Mouse (Mus musculus) kidney, adult 18-20 months (tissue): ENCODE measurements around the gene Gopc.
"Not testable (repeated sequence)": the region's sequence is repeated elsewhere in the genome, so short reads cannot be mapped to it uniquely, and the experiment has no call there.

Experiments used
- DNase-seq: peaks from one replicate; pipeline ENCODE4 v3.0.0; 2021

Gene Gopc

GRCm38 (mm10) chr10:52384823-52385610 lies 3.1 kb upstream of the Gopc start:
- DNase-seq = peak; percentile 54

GRCm38 (mm10) chr10:52383522-52383921 lies 1.6 kb upstream of the Gopc start:
- no peak for DNase-seq

- no peak for DNase-seq
Observed at GRCm38 (mm10) chr10:52383022-52383421, 1.1 kb upstream of the Gopc start.

GRCm38 (mm10) chr10:52381321-52381801 lies 563 bp downstream of the Gopc start:
- DNase-seq = no peak

DNA sequence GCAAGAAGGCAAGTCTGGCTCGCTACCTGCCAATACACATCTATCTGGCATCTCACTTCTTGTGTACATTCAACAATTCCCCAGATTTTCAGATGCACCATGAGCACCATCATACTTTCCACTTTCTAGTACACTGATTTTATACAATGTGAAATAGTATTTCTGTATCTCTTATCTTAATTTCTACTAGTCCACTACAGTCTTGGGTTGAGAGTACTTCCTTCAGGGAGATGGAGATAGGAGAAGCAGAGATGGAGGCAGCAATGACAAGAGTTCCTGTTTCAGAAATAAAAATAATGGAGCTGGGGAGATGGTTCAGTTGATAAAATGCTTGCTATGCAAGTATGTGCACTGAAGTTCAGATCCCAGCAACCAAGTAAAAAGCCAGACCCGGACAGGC lies 4.1 kb downstream of the Gopc start:
- DNase-seq = no peak

GRCm38 (mm10) chr10:52376422-52376821 lies 5.5 kb downstream of the Gopc start:
- DNase-seq = no peak

DNA sequence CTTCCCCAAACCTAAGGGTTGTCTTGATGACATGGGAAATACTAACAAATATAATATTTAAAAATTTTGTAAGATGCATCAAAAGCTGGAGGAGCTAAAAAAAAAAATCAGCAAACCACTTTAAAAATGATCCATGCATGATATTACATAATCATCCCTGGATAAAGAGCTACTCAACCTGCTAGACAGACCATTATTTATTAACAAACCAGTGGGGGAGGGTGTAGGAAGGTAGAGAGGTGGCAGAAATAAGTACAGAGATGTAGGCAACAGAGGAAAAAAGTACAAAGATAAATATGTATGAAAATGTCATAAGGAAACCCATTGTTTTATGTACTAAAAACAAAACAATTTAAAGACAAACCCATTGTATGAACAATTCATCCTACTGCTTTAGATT lies 7.3 kb downstream of the Gopc start:
- DNase-seq = no peak

DNA sequence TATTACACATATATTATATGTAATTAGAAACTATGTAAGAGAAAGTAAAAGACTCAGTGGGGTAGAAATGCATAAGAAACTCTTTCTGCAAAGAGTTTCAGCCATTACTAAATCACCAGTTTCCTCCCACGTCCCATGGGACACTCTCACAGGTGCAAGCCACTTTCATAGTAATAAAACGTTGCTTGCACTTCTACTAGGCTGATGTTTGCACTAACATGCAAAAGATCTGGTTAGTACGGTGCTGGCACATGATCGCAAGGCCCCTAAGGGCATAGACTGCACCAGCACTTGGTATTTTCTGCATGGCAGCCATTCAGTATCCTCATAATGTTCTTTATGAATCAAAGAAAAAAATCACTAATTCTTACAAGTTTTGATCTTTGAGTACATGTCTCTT lies 8.1 kb downstream of the Gopc start:
- DNase-seq = no peak

- DNase-seq = no peak
Observed at GRCm38 (mm10) chr10:52368376-52368775, 13.5 kb downstream of the Gopc start.

DNA sequence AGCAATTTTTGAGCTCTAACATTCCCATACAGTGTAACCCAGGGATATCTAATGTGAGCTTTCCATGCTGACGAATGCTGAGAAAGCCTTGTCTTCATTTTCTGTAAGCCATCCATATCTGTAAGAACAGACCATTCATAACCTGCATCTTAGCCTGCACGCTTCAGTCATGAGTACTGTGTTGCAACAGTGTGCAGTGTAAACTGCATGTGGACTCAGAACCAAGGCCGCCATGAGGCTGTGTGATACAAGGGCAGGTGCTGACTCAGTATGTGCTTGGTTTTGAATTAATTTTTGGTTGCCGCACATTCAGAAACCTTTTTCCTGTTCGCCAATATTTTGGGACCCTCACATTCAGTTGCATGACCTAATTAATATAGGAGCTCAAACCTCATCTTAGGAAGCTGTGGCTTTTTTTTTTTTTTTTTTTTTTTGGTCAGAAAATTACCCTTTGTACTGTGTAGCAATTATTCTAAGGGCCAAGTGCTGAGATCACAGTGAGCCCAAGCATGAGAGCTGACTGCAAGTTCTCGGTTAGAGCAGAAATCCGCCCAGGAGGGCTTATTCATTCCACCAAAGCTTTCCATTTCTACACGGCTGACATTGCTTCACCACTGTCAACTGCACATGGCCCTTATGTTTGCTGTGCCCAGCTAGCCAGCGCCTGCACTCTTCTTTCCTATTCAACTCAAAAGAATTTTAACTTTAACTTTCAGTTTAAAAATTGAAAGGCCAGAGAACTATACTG lies 20.9 kb downstream of the Gopc start:
- DNase-seq = no peak

DNA sequence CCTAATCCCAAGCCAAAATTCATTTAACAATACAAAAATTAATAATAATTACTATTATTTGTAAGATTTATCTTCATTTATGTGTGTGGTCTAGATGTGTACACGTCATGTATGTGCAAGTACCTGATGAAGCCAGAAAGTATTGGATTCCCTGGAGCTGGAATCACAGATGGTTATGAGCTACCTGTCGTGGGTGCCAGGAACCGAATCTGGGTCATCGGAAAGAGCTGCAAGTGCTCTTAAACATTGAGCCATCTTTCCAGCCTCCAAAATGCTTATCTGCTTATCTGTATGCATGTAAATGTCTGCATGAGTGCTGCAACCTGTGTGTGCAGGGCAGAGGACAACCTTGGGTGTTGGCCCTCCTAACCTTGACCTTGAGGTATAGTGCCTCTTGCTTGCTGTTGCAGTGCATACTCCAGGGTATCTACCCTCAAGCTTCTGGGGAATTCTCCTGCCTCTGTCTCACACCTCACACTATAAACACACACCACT lies 21.6 kb downstream of the Gopc start:
- no peak for DNase-seq

GRCm38 (mm10) chr10:52358467-52358866 lies 23.5 kb downstream of the Gopc start, which contains the start of gene Gm26741:
Gene Gm26741, plus strand, starts transcription at chr10:52358767.
- DNase-seq = no peak

GRCm38 (mm10) chr10:52353184-52353583 lies 28.7 kb downstream of the Gopc start:
- DNase-seq = no peak

- not testable (repeated sequence) for DNase-seq
Observed at GRCm38 (mm10) chr10:52343324-52343723, 38.6 kb downstream of the Gopc start.

DNA sequence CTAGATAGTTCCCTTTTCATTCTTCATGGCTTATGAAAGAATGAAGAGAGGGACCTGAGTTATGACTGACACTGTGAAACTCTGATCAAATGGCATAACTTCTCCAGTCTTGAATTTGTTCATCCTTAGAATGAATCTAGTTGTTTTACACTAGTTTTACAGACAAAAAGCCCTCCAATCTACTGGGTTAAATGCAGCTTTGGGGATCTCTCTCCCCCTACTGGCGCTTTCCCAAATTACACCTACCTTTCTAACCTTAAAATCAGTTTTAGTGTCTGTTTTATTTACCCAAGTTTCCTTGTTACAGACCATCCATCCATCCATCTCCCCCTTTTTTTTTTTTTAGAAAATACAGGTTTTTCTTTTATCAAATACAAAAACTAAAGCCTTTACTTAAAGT lies 50.9 kb downstream of the Gopc start:
- DNase-seq = peak; percentile 17

DNA sequence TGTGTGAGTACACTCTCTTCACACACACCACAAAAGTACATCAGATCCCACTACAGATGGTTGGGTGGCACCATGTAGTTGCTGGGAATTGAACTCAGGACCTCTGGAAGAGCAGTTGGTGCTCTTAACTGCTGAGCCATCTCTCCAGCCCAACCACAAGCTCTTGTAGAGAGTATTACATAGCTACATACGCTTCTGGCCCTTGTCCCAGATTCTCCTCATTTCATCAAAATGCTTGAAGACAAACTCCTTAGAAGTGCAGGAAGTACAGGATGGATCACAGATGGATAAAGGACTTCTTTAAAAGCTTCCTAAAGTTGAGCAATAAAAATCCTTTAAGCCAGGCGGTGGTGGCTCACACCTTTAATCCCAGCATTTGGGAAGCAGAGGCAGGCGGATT lies 60.0 kb downstream of the Gopc start:
- no peak for DNase-seq

GRCm38 (mm10) chr10:52319506-52320286 lies 62.2 kb downstream of the Gopc start:
- no peak for DNase-seq

- peak; percentile 55 for DNase-seq
Observed at GRCm38 (mm10) chr10:52309196-52309595, 72.7 kb downstream of the Gopc start.

DNA sequence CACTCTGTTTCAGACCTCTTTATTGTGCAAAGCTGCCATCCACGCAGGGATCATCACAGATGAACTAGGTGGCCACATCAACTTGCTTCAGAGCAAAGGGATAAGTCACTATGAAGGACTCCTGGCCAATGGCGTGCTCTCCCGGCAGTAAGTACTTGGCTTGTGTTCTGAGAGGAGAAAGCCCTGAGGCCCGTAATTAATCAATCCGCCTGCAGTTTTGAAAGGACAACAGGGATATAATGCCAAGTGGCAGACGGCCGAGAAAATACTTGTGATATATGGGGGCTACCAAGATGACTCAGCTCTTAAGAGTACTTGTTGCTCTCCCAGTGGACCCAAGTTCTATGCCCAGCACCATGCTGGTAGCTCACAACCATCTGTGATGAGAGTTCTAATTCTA lies 77.3 kb downstream of the Gopc start:
- DNase-seq = peak; percentile 17

DNA sequence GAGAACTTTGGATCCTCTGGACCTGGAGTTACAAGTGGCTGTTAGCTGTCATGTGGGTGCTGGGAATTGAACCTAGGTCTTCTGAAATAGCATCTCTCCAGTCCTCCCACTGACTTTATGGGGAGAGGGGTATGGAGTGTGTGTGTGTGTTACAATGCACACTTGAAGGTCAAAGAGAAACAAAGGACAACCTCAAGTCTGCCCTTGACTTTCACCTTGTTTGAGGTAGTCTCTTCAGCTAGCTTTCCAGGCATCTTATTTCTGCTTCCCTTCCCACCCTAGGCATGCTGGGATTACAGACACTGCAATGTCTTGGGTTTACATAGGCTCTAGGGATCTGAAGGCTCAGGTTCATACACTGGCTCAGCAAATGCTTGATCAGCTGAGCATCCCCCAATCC lies 79.7 kb downstream of the Gopc start:
- no peak for DNase-seq

- DNase-seq = no peak
Observed at GRCm38 (mm10) chr10:52301766-52302165, 80.2 kb downstream of the Gopc start.

DNA sequence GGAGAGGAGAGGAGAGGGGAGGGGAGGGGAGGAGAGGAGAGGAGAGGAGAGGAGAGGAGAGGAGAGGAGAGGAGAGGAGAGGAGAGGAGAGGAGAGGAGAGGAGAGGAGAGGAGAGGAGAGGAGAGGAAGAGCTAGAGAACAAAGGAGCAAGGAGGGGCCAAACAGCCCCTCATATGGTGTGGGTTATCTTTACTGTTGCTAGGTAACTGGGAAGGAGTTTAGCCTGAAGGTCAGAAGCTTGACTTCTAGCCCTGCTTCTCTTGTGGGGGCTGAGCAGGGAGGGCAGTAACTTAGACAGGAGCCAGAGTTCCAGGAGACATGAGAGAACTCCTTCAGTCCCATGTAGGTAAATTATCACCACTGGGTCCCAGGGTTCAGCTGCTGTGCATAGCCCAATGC lies 83.4 kb downstream of the Gopc start:
- DNase-seq = not testable (repeated sequence)

DNA sequence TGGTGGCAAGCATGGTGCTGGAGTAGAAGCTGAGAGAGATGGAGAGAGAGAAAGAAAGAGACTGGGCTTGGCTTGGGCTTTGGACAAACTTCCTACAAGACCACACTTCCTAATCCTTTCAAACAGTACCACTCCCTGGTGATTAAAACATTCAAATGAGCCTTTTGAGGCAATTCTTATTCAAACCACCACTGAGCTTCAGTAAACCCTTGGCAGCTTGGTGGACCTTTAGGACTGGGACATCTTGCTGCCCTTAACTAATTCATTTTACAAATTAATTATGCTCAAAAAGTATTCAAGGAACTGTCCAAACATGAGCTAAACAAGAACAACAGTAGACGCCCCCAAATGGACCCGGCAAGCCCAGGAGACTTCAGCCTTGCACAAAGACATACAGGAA lies 86.0 kb downstream of the Gopc start:
- DNase-seq = no peak
